Mouse (Mus musculus): ENCODE measurements at regions not wholly inside any gene's neighbourhood (a gene's known extent, or its start where the extent isn't known, plus 50 kb on each side); places are given as distances from the start of the nearest gene placed in this dataset.
"Not testable (repeated sequence)": the region's sequence is repeated elsewhere in the genome, so short reads cannot be mapped to it uniquely, and the experiment has no call there.

GRCm38 (mm10) chr1:193537616-193538015 is 167.5 kb upstream of the Camk1g start:
- intact Hi-C loops (cut with DNase I; ENCODE audit: low total_unique reads) = no loop called here

GRCm38 (mm10) chr1:193536552-193536951 is 166.5 kb upstream of the Camk1g start:
- DNase-seq = no peak
- intact Hi-C loops (cut with DNase I; ENCODE audit: low total_unique reads) = no loop called here

More at GRCm38 (mm10) chr1:193537616-193538015, 167.5 kb upstream of the Camk1g start:
- no peak for DNase-seq

GRCm38 (mm10) chr1:193534449-193534848 is 164.4 kb upstream of the Camk1g start:
- no peak for DNase-seq
- intact Hi-C loops (cut with DNase I; ENCODE audit: low total_unique reads) = no loop called here

- DNase-seq = no peak
- intact Hi-C loops (cut with DNase I; ENCODE audit: low total_unique reads) = no loop called here
These were observed 156.4 kb upstream of the Camk1g start for GRCm38 (mm10) chr1:193526501-193526900.

GRCm38 (mm10) chr1:193522007-193522406 is 151.9 kb upstream of the Camk1g start:
- DNase-seq = no peak
- intact Hi-C loops (cut with DNase I; ENCODE audit: low total_unique reads) = no loop called here

- no peak for DNase-seq
- intact Hi-C loops (cut with DNase I; ENCODE audit: low total_unique reads) = no loop called here
These were observed 148.7 kb upstream of the Camk1g start for GRCm38 (mm10) chr1:193518840-193519239.

GRCm38 (mm10) chr1:193517968-193518367 is 147.9 kb upstream of the Camk1g start:
- intact Hi-C loops (cut with DNase I; ENCODE audit: low total_unique reads) = no loop called here
- no peak for DNase-seq

- intact Hi-C loops (cut with DNase I; ENCODE audit: low total_unique reads) = no loop called here
- DNase-seq = no peak
These were observed 147.2 kb upstream of the Camk1g start for GRCm38 (mm10) chr1:193517293-193517692.

GRCm38 (mm10) chr1:193516395-193516794 is 146.3 kb upstream of the Camk1g start:
- DNase-seq = no peak
- intact Hi-C loops (cut with DNase I; ENCODE audit: low total_unique reads) = no loop called here

- DNase-seq = peak; percentile 15
- intact Hi-C loops (cut with DNase I; ENCODE audit: low total_unique reads) = no loop called here
These were observed 144.0 kb upstream of the Camk1g start for GRCm38 (mm10) chr1:193513929-193514710.

- intact Hi-C loops (cut with DNase I; ENCODE audit: low total_unique reads) = no loop called here
- DNase-seq = no peak
These were observed 140.1 kb upstream of the Camk1g start for GRCm38 (mm10) chr1:193510066-193510793.

GRCm38 (mm10) chr1:193508271-193508670 is 138.2 kb upstream of the Camk1g start:
- intact Hi-C loops (cut with DNase I; ENCODE audit: low total_unique reads) = no loop called here
- no peak for DNase-seq

GRCm38 (mm10) chr1:193506991-193507390 is 136.9 kb upstream of the Camk1g start:
- intact Hi-C loops (cut with DNase I; ENCODE audit: low total_unique reads) = no loop called here

GRCm38 (mm10) chr1:193505381-193505780 is 135.3 kb upstream of the Camk1g start:
- intact Hi-C loops (cut with DNase I; ENCODE audit: low total_unique reads) = no loop called here
- no peak for DNase-seq

More at GRCm38 (mm10) chr1:193506991-193507390, 136.9 kb upstream of the Camk1g start:
- no peak for DNase-seq

- DNase-seq = no peak
- intact Hi-C loops (cut with DNase I; ENCODE audit: low total_unique reads) = no loop called here
These were observed 134.5 kb upstream of the Camk1g start for GRCm38 (mm10) chr1:193504611-193505010.

GRCm38 (mm10) chr1:193503624-193504325 is 133.7 kb upstream of the Camk1g start:
- intact Hi-C loops (cut with DNase I; ENCODE audit: low total_unique reads) = no loop called here
- peak; percentile 25 for DNase-seq

- DNase-seq = no peak
- intact Hi-C loops (cut with DNase I; ENCODE audit: low total_unique reads) = no loop called here
These were observed 126.4 kb upstream of the Camk1g start for GRCm38 (mm10) chr1:193496265-193497183.

GRCm38 (mm10) chr1:193488039-193488438 is 117.9 kb upstream of the Camk1g start:
- intact Hi-C loops (cut with DNase I; ENCODE audit: low total_unique reads) = no loop called here
- no peak for DNase-seq

GRCm38 (mm10) chr1:193486668-193487067 is 116.6 kb upstream of the Camk1g start:
- intact Hi-C loops (cut with DNase I; ENCODE audit: low total_unique reads) = not testable (repeated sequence)

More at GRCm38 (mm10) chr1:193486668-193487067, 116.6 kb upstream of the Camk1g start:
- DNase-seq = not testable (repeated sequence)

Measured in gastrocnemius, postnatal 14 days (tissue).